Mouse (Mus musculus) bone marrow macrophage, adult 2 months (primary cell): ENCODE data around the gene Nabp2. TPM values are rescaled to one million over a fixed set of nuclear protein-coding genes. Genes with fewer than 3 reads are reported as not detected.
A peak's percentile ranks its signal among the peaks of the same experiment; 100 is the strongest.

Experiments used
- H3K27ac ChIP-seq: 2 replicates; pipeline ENCODE4 v1.5.1; 2012; ENCODE audit warnings: low read depth, low read length; ENCODE audit not compliant: insufficient read depth
- H3K4me1 ChIP-seq: 2 replicates; pipeline ENCODE4 v1.6.1; 2012; ENCODE audit warnings: low read length; ENCODE audit not compliant: control insufficient read depth, insufficient read depth
- H3K4me3 ChIP-seq: 2 replicates; pipeline ENCODE4 v1.5.1; 2012; ENCODE audit warnings: mild to moderate bottlenecking, low read length, moderate library complexity; ENCODE audit not compliant: insufficient read depth
- CTCF ChIP-seq: IDR thresholded peaks from 2 replicates; pipeline ENCODE4 v1.5.1; 2012; ENCODE audit warnings: low read depth, mild to moderate bottlenecking, low read length, moderate library complexity
- POLR2A ChIP-seq: IDR thresholded peaks from 2 replicates; pipeline ENCODE4 v1.6.1; 2012; ENCODE audit warnings: mild to moderate bottlenecking, low read depth, low read length, borderline replicate concordance
- polyA plus RNA-seq: library from polyadenylated mRNA; stranded (reverse); fragments of >200 nt; gene quantifications from 2 replicates; pipeline ENCODE4 v1.2.4, GENCODE M21; 2012; ENCODE audit not compliant: missing spikeins, insufficient read depth, insufficient read length

The Nabp2 gene
- 47.2 and 62.7 TPM in 2 replicates for polyA plus RNA-seq

GRCm38 (mm10) chr10:128411211-128412054 is at the start of gene Nabp2, which contains the start of gene Rnf41:
Gene Nabp2, minus strand, starts transcription at chr10:128411492.
Gene Rnf41, plus strand, starts transcription at chr10:128411657.
- no peak for TF ChIP-seq POLR2A
- no peak for TF ChIP-seq CTCF

DNA sequence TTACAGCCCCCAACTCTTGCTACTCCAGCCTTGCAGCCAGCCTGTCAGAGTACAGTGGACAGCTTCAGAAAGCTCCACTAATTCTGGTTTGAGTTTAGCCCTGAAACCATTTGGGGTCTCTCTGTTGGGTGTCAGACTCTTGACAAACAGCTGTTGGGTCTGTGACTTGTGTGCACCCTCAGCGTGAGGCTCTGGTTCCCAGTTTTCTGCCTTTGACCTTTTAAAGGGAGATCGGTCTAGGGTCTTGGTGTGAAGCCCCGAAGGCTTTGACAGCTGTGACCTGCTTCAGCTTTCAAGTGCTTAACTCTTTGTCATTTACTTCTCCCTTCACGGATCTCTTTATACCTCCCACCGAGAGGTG is 49.0 kb upstream of the Nabp2 start:
- no peak for TF ChIP-seq POLR2A
- TF ChIP-seq CTCF: no peak
- Histone ChIP-seq H3K4me1 (peaks cover 8% of the 10 kb centered on the region), H3K27ac (no peak overlapping the region), H3K4me3 (peak overlapping the region; percentile 81)

More at GRCm38 (mm10) chr10:128411211-128412054, at the start of gene Nabp2, which contains the start of gene Rnf41:
- Histone ChIP-seq H3K4me3 (peak within 1 kb of the TSS; percentile 81), H3K27ac (peak within 1 kb of the TSS; percentile 82), H3K4me1 (peaks cover 28% of the 10 kb centered on the region)

GRCm38 (mm10) chr10:128459409-128460269 is 48.3 kb upstream of the Nabp2 start:
- Histone ChIP-seq H3K27ac (peak overlapping the region; percentile 80), H3K4me1 (peaks cover 10% of the 10 kb centered on the region), H3K4me3 (peak overlapping the region; percentile 81)
- TF ChIP-seq CTCF: no peak
- no peak for TF ChIP-seq POLR2A

- Histone ChIP-seq H3K4me3 (peak within 1 kb of the TSS; percentile 81), H3K4me1 (peaks cover 10% of the 10 kb centered on the region), H3K27ac (peak within 1 kb of the TSS; percentile 80)
- TF ChIP-seq POLR2A (no peak), CTCF (no peak)
These were observed 47.6 kb upstream of the Nabp2 start, which contains the start of gene Smarcc2 for GRCm38 (mm10) chr10:128458719-128459408. Gene Smarcc2, plus strand, starts transcription at chr10:128459248.

DNA sequence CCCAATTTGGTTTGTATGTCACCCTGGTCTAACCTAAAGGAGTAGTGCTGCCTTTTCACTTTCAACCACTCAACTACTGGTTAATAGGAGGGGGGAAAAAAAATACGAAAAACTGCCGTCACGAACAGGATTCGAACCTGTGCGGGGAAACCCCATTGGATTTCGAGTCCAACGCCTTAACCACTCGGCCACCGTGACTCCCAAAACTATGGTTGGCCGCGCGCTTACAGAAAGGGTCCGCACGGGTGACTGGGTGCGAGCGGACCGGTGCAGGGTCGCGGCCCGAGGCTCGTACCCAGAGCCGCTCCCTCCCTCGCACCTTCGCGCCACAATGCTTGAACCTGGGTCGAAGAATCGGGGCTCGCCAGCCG is 47.0 kb upstream of the Nabp2 start:
- peaks cover 10% of the 10 kb centered on the region for H3K4me1 ChIP-seq
- peak overlapping the region; percentile 74 for H3K27ac ChIP-seq
- peak overlapping the region; percentile 81 for H3K4me3 ChIP-seq
- TF ChIP-seq POLR2A: no peak
- TF ChIP-seq CTCF: no peak

- no peak overlapping the region for H3K27ac ChIP-seq
- no peak overlapping the region for H3K4me3 ChIP-seq
- no peak for TF ChIP-seq POLR2A
- no peak for TF ChIP-seq CTCF
- peaks cover 10% of the 10 kb centered on the region for H3K4me1 ChIP-seq
These were observed 46.4 kb upstream of the Nabp2 start for GRCm38 (mm10) chr10:128457676-128458075.

DNA sequence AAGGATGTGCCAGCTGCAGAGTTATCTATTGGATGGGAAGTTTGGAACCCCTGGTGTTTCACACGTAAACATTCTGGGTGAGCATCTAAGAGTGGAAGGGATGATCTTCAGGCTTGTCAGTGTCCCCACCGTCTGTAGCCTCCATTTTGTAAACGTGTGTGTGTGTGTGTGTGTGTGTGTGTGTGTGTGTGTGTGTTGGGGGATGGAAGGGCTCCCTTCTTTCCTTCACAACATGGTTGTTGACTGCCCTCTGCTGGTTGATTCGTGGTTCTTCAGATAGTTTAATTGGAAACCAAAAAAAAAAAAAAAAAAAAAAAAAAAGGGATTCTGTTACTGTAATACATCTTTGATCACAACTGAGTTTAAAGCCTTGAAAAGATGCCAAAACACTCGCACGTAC is 44.0 kb upstream of the Nabp2 start:
- Histone ChIP-seq H3K4me3 (no peak overlapping the region), H3K27ac (no peak overlapping the region), H3K4me1 (peaks cover 6% of the 10 kb centered on the region)
- TF ChIP-seq CTCF (0 out of 2 replicates have a peak, but pooled peaks have one; percentile 17), POLR2A (no peak)

- Histone ChIP-seq H3K4me1 (peaks cover 3% of the 10 kb centered on the region), H3K4me3 (no peak overlapping the region), H3K27ac (no peak overlapping the region)
- TF ChIP-seq POLR2A (no peak), CTCF (no peak)
These were observed 43.2 kb upstream of the Nabp2 start for GRCm38 (mm10) chr10:128454471-128454870.

DNA sequence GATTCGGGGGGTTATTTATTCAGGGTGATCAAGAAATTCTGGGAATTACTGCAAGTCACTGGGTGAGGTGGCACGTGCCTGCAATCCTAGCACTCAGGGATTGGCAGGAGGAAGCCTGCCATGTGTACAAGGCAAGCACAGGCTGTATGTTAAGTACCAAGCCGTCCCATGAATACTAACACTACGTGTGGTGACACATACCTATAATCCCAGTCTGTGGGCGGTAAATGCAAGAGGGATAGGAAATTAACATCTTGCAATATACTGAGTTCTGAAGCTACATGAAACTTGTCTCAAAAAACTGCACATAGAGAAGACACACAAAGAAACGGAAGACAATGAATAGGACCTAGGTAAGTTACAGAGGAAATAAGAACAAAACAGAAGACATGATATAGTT is 39.7 kb upstream of the Nabp2 start:
- no peak overlapping the region for H3K27ac ChIP-seq
- no peak for TF ChIP-seq CTCF
- TF ChIP-seq POLR2A: no peak
- peaks cover 20% of the 10 kb centered on the region for H3K4me1 ChIP-seq
- H3K4me3 ChIP-seq: no peak overlapping the region
